Mouse (Mus musculus) thymus, adult 2 months (tissue): ENCODE data around the gene RPS10-NUDT3.

Experiments
- CTCF ChIP-seq: fragments of 200-500 bp; IDR thresholded peaks from 2 replicates; pipeline ENCODE4 v1.5.1; 2012; ENCODE audit warnings: mild to moderate bottlenecking, control low read depth, low read length, moderate library complexity, borderline replicate concordance; ENCODE audit not compliant: control insufficient read depth, poor library complexity, insufficient read depth; ENCODE audit errors: extremely low read depth
- POLR2A ChIP-seq: fragments of 200-500 bp; IDR thresholded peaks from 2 replicates; pipeline ENCODE4 v1.6.1; 2012; ENCODE audit warnings: mild to moderate bottlenecking, low read length, control low read depth, moderate library complexity; ENCODE audit not compliant: control insufficient read depth, poor library complexity, insufficient read depth; ENCODE audit errors: extremely low read depth

DNA sequence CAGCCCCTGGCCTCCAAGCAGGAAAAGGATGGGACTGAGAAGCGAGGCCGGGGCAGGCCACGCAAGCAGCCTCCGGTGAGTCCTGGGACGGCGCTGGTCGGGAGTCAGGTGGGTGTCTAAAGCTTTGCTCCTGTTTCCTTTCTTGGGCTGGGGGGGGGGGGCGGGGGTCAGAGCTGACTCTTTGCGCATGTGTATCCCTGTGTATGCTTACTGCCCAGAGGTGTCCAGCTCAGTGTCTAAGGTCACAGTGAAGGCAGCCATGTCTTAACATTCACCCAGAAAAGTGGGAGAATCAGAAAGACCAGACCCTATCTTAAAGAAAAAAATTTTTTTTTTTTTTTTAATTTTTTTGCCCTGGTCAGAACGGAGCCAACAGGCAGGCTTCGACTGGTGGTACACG lies 75.4 kb downstream of the RPS10-NUDT3 start:
- no peak for TF ChIP-seq CTCF
- no peak for TF ChIP-seq POLR2A
